Mouse (Mus musculus) heart, embryonic 16.5 days (tissue): ENCODE data around the gene Acad9. TPM values are rescaled to one million over a fixed set of nuclear protein-coding genes. Genes with fewer than 3 reads are reported as not detected.

Source experiments
- ATAC-seq: fragments of 200-750 bp; cut with Nextera tagmentation; replicated peaks from 2 replicates; pipeline ENCODE4 v1.8.0; 2017; ENCODE audit warnings: moderate number of reproducible peaks; ENCODE audit not compliant: insufficient read depth, low FRiP score; ENCODE audit errors: extremely low read depth
- H3K27ac ChIP-seq: fragments of 300-500 bp; sonication (generic); 2 replicates; pipeline ENCODE4 v1.5.1; 2014; ENCODE audit warnings: mild to moderate bottlenecking, low read length, control low read depth, moderate library complexity
- H3K27me3 ChIP-seq: fragments of 300-500 bp; sonication (generic); 2 replicates; pipeline ENCODE4 v1.6.1; 2014; ENCODE audit warnings: low read length, mixed read lengths; ENCODE audit not compliant: control insufficient read depth, insufficient read depth
- H3K36me3 ChIP-seq: fragments of 300-500 bp; sonication (generic); 2 replicates; pipeline ENCODE4 v1.6.1; 2014; ENCODE audit not compliant: control insufficient read depth, insufficient read depth
- H3K4me1 ChIP-seq: fragments of 300-500 bp; sonication (generic); 2 replicates; pipeline ENCODE4 v1.6.1; 2014; ENCODE audit warnings: low read length, mixed read lengths; ENCODE audit not compliant: control insufficient read depth, insufficient read depth
- H3K4me2 ChIP-seq: fragments of 300-500 bp; sonication (generic); 2 replicates; pipeline ENCODE4 v1.6.1; 2014; ENCODE audit warnings: low read depth, mild to moderate bottlenecking, control low read depth, low read length
- H3K4me3 ChIP-seq: fragments of 300-500 bp; sonication (generic); 2 replicates; pipeline ENCODE4 v1.5.1; 2014; ENCODE audit warnings: mild to moderate bottlenecking, control low read depth, low read length
- H3K9ac ChIP-seq: fragments of 300-500 bp; sonication (generic); 2 replicates; pipeline ENCODE4 v1.6.1; 2014; ENCODE audit warnings: low read length, control low read depth
- H3K9me3 ChIP-seq: fragments of 300-500 bp; sonication (generic); replicated peaks from 2 replicates; pipeline ENCODE4 v1.6.1; 2016; ENCODE audit warnings: low read length; ENCODE audit not compliant: control insufficient read depth
- WGBS: fragments of 180-500 bp; shearing (Covaris S2); extraction: QIAGEN DNeasy Blood & Tissue Kit; methylation state at CpG from one replicate; pipeline ENCODE4 v1.1.7; 2014; 5-methylcytosine and 5-hydroxymethylcytosine counted together
- polyA plus RNA-seq: library from polyadenylated mRNA; unstranded; fragments of >200 nt; fragmentation: Nextera tagmentation; extraction: Ambion mirVana; gene quantifications from 2 replicates; pipeline ENCODE4 v1.2.1, GENCODE M21; 2015

Gene Acad9
- polyA plus RNA-seq, 1 experiment from 2014 or later = 82.2 TPM

DNA sequence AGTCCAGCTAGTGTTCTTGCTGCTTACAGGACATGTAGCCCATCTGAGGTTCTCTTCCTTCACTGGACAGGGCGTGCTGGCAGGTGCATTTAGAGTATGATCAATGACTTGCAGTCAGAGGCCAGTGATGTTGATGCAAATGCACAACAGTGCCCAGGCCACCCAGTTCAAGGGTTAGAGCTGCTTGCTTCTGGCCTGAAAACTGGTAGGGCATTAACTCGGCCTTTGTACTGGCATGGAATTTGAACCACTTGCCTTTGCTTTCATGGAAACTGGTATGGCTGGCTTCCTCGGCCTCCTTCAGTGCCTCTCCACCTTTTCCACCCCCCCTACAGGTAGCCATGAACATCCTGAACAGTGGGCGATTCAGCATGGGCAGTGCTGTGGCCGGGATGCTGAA, 14.1 kb downstream of the Acad9 start:
- ATAC-seq = no peak

DNA sequence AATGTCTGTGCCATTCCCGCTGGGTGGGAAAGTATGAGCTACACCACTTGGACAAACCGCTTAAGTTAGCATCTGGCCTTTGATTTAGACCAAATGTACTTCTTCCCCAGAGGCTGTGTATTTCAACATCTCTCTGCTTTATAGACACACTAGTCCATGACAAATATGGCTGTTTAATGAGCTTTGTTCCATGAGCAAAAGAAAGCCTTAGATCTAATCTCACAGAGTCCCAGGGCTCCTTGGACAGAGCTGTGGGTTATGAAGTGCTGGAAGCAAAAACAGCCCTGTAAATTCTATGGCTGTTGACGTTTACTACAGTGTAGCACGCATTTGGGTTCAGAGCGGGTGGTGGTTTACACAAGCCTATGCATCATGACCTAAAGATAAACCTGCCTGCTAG, 15.0 kb downstream of the Acad9 start:
- Histone ChIP-seq H3K4me2 (no peak overlapping the region), H3K27me3 (no peaks in the 10 kb centered on the region), H3K4me1 (no peaks in the 10 kb centered on the region), H3K9me3 (no peaks in the 10 kb centered on the region), H3K36me3 (peaks cover 63% of the 10 kb centered on the region), H3K4me3 (no peak overlapping the region), H3K9ac (no peak overlapping the region), H3K27ac (no peak overlapping the region)
- no peak for ATAC-seq
- 91% methylated on average over 5 of the region's 5 CpGs for WGBS

More for the DNA sequence above, 14.1 kb downstream of the Acad9 start:
- H3K9ac ChIP-seq = no peak overlapping the region
- no peaks in the 10 kb centered on the region for H3K27me3 ChIP-seq
- H3K9me3 ChIP-seq = no peaks in the 10 kb centered on the region
- peaks cover 61% of the 10 kb centered on the region for H3K36me3 ChIP-seq
- no peak overlapping the region for H3K4me3 ChIP-seq
- no peak overlapping the region for H3K27ac ChIP-seq
- WGBS = 84% methylated on average over 5 of the region's 5 CpGs
- no peak overlapping the region for H3K4me2 ChIP-seq
- no peaks in the 10 kb centered on the region for H3K4me1 ChIP-seq

DNA sequence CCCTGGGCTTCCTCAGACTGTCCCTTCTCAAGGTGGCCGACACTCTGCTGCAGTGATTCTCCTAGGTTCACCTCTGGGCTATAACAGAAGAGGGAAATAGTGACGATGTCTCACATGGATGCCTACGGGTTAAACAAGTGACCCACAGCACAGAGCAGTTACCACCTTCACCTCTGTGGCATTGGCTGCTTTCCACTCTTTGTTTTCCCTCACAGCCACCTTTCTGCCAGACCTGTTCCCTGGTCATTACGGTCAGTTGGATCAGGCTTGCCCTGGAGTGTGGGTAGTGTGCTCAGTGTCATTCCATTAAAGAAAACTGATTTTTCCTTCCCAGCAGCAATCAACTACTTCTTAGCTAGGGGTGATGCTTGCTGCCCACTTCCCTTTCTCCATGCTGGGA, 17.1 kb downstream of the Acad9 start:
- Histone ChIP-seq H3K4me1 (no peaks in the 10 kb centered on the region), H3K27me3 (no peaks in the 10 kb centered on the region), H3K36me3 (peaks cover 54% of the 10 kb centered on the region), H3K4me3 (no peak overlapping the region), H3K9ac (no peak overlapping the region), H3K27ac (no peak overlapping the region), H3K4me2 (no peak overlapping the region), H3K9me3 (no peaks in the 10 kb centered on the region)
- no peak for ATAC-seq
- 91% methylated on average over 4 of the region's 4 CpGs for WGBS

DNA sequence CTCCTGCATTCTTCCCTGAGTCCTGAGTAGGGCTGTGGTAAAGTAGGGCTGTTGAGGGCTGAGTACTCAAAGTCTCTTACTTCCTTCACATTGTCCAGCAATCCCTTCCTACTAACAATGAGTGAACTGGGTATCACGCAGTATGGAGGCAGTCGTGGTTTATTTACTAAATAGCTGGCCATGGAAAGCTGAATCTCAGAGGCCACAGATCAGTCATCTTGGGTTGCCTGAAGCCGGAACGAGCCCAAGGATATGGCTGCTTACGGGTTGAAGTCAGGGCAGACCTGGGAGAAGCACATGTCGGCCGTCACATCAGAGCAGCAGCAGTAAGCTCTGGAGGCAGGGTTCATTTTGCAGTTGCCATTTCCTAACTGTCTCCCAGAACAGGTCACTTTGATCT, 17.6 kb downstream of the Acad9 start:
- Histone ChIP-seq H3K27ac (no peak overlapping the region), H3K4me1 (no peaks in the 10 kb centered on the region), H3K4me2 (no peak overlapping the region), H3K9ac (no peak overlapping the region), H3K27me3 (no peaks in the 10 kb centered on the region), H3K9me3 (no peaks in the 10 kb centered on the region), H3K4me3 (no peak overlapping the region), H3K36me3 (peaks cover 54% of the 10 kb centered on the region)
- no peak for ATAC-seq
- WGBS = 90% methylated on average over 7 of the region's 7 CpGs

DNA sequence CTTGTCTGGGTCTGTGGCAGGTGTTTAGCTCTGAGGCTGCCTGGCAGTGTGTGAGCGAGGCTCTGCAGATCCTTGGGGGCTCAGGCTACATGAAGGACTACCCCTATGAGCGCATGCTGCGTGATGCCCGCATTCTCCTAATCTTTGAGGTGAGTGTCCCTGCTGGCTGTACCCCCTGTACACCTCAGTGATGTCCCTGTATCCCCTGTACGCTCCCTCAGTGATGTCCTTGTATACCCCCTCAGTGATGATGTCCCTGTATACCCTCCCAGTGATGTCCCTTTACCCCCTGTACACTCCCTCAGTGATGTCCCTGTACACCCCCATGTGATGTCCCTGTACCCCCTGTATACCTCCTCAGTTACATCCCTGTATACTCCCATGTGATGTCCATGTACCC, 19.6 kb downstream of the Acad9 start:
- Histone ChIP-seq H3K9me3 (no peaks in the 10 kb centered on the region), H3K4me1 (no peaks in the 10 kb centered on the region), H3K4me3 (no peak overlapping the region), H3K27me3 (no peaks in the 10 kb centered on the region), H3K36me3 (peaks cover 51% of the 10 kb centered on the region), H3K27ac (no peak overlapping the region), H3K9ac (no peak overlapping the region), H3K4me2 (no peak overlapping the region)
- 0 out of 2 replicates have a peak, but pooled peaks have one; percentile 10 for ATAC-seq
- WGBS = 98% methylated on average over 5 of the region's 5 CpGs

DNA sequence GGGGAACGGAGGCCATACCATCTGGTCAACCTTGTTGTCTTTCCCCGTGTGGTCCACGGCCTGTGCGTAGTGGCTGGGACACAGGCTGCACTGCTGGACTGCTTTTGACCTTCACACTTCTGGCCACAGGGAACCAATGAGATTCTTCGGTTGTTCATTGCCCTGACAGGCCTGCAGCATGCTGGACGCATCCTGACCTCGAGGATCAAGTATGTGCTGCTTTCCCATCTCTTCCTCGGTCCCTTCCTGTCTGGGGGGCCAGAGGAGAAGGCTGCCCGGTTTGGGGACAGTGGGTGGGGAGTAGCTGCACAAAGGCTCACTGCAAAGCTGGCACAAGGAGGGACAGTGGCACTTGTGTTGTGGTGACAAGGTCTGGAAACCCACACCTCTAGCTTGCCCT, 21.8 kb downstream of the Acad9 start:
- Histone ChIP-seq H3K9ac (no peak overlapping the region), H3K36me3 (peaks cover 45% of the 10 kb centered on the region), H3K4me3 (no peak overlapping the region), H3K27me3 (no peaks in the 10 kb centered on the region), H3K9me3 (no peaks in the 10 kb centered on the region), H3K4me2 (no peak overlapping the region), H3K27ac (no peak overlapping the region), H3K4me1 (no peaks in the 10 kb centered on the region)
- WGBS = 85% methylated on average over 9 of the region's 9 CpGs
- no peak for ATAC-seq

DNA sequence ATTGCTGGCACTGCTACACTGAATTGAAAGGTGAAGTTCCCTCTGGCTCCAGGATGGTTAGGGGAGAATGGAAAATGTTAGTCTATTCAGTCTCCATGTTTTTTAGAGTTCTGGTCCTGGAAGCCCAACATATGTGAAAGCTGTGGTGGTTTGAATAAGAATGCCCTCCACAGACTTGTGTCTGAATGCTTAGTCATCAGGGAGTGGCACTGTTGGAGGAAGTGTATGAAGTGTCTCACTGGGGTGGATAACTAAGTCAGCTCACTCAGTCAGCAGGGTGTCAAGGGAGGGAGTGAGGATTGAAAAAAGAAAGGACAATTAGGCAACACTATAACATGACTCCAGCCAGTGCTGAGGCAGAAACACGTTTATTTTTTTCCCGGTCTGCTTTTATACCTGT, 29.6 kb downstream of the Acad9 start:
- Histone ChIP-seq H3K27me3 (no peaks in the 10 kb centered on the region), H3K9me3 (no peaks in the 10 kb centered on the region), H3K4me3 (no peak overlapping the region), H3K27ac (no peak overlapping the region), H3K4me1 (no peaks in the 10 kb centered on the region), H3K36me3 (peaks cover 7% of the 10 kb centered on the region), H3K4me2 (no peak overlapping the region), H3K9ac (no peak overlapping the region)
- WGBS = 82% methylated on average over 2 of the region's 2 CpGs
- no peak for ATAC-seq

DNA sequence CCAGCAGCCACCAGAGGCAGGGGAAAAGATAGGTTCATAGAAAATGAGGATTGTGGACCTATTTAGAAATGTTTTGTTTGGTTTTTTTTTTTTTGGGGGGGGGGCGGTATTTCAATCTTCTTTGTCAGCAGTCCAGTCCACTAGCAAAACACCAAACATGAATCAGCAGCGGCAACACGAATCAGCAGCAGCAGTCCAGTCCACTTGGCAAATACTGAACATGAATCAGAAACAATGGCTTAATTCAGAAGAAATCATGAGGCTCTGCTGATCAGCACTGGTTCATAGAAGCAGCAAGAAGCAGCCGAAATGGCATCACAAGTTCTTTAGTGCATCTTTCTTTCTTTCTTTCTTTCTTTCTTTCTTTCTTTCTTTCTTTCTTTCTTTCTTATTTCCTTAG, 50.3 kb downstream of the Acad9 start:
- Histone ChIP-seq H3K27me3 (no peaks in the 10 kb centered on the region), H3K9me3 (no peaks in the 10 kb centered on the region), H3K4me3 (no peak overlapping the region), H3K36me3 (no peaks in the 10 kb centered on the region), H3K9ac (no peak overlapping the region), H3K4me1 (no peaks in the 10 kb centered on the region), H3K27ac (no peak overlapping the region), H3K4me2 (no peak overlapping the region)
- no peak for ATAC-seq
- WGBS = 67% methylated on average over 4 of the region's 4 CpGs

DNA sequence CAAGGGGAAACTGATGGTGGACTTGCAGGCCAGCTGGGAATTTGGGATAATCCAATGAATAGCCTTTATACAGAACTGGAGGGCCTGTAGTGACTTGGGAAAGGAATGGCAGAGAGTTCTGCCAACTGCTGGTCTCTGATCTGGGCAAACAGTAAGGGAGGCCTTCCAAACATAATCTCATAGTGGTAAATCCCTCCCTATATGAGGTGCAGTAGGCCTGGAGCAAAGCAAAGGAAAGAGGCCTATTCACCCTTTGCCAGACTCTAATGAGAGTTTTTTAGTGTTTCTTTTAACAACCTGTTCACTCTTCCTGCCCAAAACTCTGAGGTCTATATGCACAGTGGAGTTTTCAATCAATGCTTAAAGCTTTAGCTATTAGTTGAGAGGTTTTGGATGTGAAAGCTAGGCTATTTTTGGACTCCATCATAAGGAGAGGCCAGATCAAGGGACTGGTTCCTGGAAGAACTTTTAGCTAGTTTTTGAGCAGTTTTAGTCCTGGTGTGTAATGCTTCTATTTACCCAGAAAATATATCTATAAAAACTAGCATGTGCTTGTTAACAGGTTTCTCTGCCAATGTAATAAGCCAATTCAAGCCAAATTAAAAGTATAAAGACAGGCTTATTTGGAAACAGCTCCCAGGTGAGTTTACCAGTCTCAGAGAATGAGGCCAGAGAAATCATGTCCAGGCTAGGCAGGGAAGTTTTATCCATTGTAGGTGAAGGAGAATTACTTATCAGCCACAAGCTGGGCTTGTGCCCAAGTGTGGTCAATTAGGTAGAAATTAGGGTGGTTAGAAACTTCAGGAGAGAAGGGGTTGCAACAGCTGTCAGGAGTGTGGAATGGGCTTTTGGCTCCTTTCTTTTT, 54.1 kb downstream of the Acad9 start:
- Histone ChIP-seq H3K9me3 (peaks cover 3% of the 10 kb centered on the region; the same call in 1 of the 2 replicates), H3K36me3 (no peaks in the 10 kb centered on the region), H3K4me2 (no peak overlapping the region), H3K27ac (no peak overlapping the region), H3K4me3 (no peak overlapping the region), H3K9ac (no peak overlapping the region), H3K27me3 (no peaks in the 10 kb centered on the region), H3K4me1 (no peaks in the 10 kb centered on the region)
- no peak for ATAC-seq
